Mouse (Mus musculus): ENCODE results near the gene BC049352. TPM values are rescaled to one million over a fixed set of nuclear protein-coding genes. Genes with fewer than 3 reads are reported as not detected.

BC049352 gene
- polyA plus RNA-seq, 1 experiment = 8.6 TPM

DNA sequence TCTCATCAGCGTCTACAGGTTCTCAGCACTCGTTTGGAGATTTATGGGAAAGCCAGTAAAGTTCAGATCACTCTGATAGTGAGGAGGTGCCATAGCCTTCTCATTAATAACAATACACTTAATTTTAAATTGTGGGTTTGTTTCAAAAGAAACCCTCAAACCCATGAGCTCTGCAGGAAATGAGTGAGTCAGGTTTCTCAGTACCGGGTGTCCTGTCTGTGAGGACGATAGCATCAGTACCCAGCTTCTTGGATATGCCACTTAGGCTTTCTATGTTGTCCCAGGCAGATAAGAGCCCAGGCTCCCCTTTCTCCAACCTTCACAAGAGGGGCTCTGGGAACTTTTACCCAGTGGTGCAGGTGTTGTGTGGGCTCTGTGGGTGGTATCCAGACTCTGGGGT, 70.2 kb downstream of the BC049352 start:
- H3K4me1 ChIP-seq (ENCODE audit: control insufficient read depth, insufficient read depth, insufficient read length, low read length) = peaks cover 3% of the 10 kb centered on the region; the same call in 1 of the 2 replicates
- peak overlapping the region; percentile 50 for H3K27ac ChIP-seq (replicated peaks; ENCODE audit: low read depth, low read length)
- H3K4me3 ChIP-seq (ENCODE audit: insufficient read depth, low read depth, low read length) = no peak overlapping the region

- peak overlapping the region; percentile 55 for H3K27ac ChIP-seq (replicated peaks; ENCODE audit: low read depth, low read length)
- H3K4me1 ChIP-seq (ENCODE audit: control insufficient read depth, insufficient read depth, insufficient read length, low read length) = peaks cover 3% of the 10 kb centered on the region; the same call in 1 of the 2 replicates
- H3K4me3 ChIP-seq (ENCODE audit: insufficient read depth, low read depth, low read length) = no peak overlapping the region
These were observed 70.6 kb downstream of the BC049352 start for GRCm38 (mm10) chr9:45252395-45252794.

- no peaks in the 10 kb centered on the region for H3K4me1 ChIP-seq (ENCODE audit: control insufficient read depth, insufficient read depth, insufficient read length, low read length)
- no peak overlapping the region for H3K4me3 ChIP-seq (ENCODE audit: insufficient read depth, low read depth, low read length)
- no peak overlapping the region for H3K27ac ChIP-seq (replicated peaks; ENCODE audit: low read depth, low read length)
These were observed 72.2 kb downstream of the BC049352 start for GRCm38 (mm10) chr9:45254021-45254420.

- no peaks in the 10 kb centered on the region for H3K4me1 ChIP-seq (ENCODE audit: control insufficient read depth, insufficient read depth, insufficient read length, low read length)
- no peak overlapping the region for H3K27ac ChIP-seq (replicated peaks; ENCODE audit: low read depth, low read length)
- no peak overlapping the region for H3K4me3 ChIP-seq (ENCODE audit: insufficient read depth, low read depth, low read length)
These were observed 72.8 kb downstream of the BC049352 start for GRCm38 (mm10) chr9:45254605-45255004.

- no peak overlapping the region for H3K27ac ChIP-seq (replicated peaks; ENCODE audit: low read depth, low read length)
- no peak overlapping the region for H3K4me3 ChIP-seq (ENCODE audit: insufficient read depth, low read depth, low read length)
- H3K4me1 ChIP-seq (ENCODE audit: control insufficient read depth, insufficient read depth, insufficient read length, low read length) = no peaks in the 10 kb centered on the region
These were observed 73.6 kb downstream of the BC049352 start for GRCm38 (mm10) chr9:45255431-45255830.

DNA sequence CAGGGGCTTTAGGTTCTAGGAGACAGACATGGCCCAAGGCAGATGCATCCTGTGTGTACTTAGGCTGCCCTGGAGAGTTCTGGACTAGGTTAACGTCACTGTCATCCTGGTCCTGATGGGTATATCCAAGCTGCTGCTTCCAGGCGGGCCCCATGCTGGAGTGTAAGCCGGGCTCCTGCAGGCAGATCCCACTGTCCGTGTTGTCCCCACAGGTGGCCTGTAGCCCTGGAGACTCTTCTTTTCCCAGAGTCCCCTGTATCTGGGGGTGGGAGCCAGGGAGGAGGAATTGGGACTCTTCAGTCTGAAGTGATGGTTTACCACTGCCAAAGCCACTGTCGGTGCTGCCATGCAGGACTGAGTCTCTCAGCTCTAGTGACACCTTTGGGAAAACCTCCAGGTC, 74.2 kb downstream of the BC049352 start:
- H3K4me1 ChIP-seq (ENCODE audit: control insufficient read depth, insufficient read depth, insufficient read length, low read length) = no peaks in the 10 kb centered on the region
- H3K27ac ChIP-seq (replicated peaks; ENCODE audit: low read depth, low read length) = no peak overlapping the region
- H3K4me3 ChIP-seq (ENCODE audit: insufficient read depth, low read depth, low read length) = no peak overlapping the region

GRCm38 (mm10) chr9:45259065-45259464, 77.3 kb downstream of the BC049352 start:
- Histone ChIP-seq H3K27ac (replicated peaks; ENCODE audit: low read depth, low read length) (no peak overlapping the region), H3K4me1 (ENCODE audit: control insufficient read depth, insufficient read depth, insufficient read length, low read length) (no peaks in the 10 kb centered on the region), H3K4me3 (ENCODE audit: insufficient read depth, low read depth, low read length) (no peak overlapping the region)

DNA sequence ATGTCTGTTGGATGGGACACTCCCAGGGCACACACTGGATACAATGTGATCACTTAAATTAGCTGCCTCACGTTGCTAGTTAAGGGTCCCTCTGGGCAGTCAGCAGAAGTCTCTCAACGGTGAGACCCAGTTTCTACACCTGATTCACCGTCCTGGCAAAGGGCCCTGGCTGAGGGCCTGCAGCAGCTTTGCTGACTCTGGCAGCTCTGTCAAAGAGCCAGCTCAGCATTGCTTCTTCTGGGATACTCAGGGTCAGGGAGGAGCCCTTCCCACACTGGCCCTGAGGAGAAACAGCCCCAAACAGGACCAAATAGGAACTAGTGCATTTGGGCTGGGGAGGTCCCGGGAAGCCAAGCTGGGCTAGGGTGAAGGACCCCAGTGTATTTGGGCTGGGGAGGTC, 79.7 kb downstream of the BC049352 start:
- Histone ChIP-seq H3K4me1 (ENCODE audit: control insufficient read depth, insufficient read depth, insufficient read length, low read length) (no peaks in the 10 kb centered on the region), H3K4me3 (ENCODE audit: insufficient read depth, low read depth, low read length) (no peak overlapping the region), H3K27ac (replicated peaks; ENCODE audit: low read depth, low read length) (no peak overlapping the region)

- Histone ChIP-seq H3K27ac (replicated peaks; ENCODE audit: low read depth, low read length) (no peak overlapping the region), H3K4me1 (ENCODE audit: control insufficient read depth, insufficient read depth, insufficient read length, low read length) (no peaks in the 10 kb centered on the region), H3K4me3 (ENCODE audit: insufficient read depth, low read depth, low read length) (no peak overlapping the region)
These were observed 80.1 kb downstream of the BC049352 start for GRCm38 (mm10) chr9:45261872-45262271.

DNA sequence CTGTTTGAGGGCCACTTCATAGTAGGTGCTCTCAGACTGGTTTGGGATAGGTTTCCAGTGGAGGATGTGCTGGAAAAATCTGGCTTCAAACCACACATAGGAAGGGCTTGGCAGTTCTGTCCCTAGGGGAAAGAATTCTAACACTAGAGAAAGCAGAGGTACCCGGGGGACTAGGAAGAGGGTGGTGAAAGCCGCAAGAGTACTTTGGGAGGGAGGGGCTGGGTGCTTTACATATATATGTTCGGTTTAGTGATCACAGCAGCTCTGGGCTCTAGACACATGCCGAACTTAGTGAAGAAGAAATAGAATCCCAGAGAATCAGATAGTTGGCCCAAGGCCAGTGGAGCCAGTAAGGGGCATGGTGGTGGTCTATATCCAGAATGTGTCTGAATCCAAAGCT, 85.3 kb downstream of the BC049352 start:
- Histone ChIP-seq H3K4me3 (ENCODE audit: insufficient read depth, low read depth, low read length) (peak overlapping the region; percentile 64), H3K27ac (replicated peaks; ENCODE audit: low read depth, low read length) (peak overlapping the region; percentile 84), H3K4me1 (ENCODE audit: control insufficient read depth, insufficient read depth, insufficient read length, low read length) (no peaks in the 10 kb centered on the region)

DNA sequence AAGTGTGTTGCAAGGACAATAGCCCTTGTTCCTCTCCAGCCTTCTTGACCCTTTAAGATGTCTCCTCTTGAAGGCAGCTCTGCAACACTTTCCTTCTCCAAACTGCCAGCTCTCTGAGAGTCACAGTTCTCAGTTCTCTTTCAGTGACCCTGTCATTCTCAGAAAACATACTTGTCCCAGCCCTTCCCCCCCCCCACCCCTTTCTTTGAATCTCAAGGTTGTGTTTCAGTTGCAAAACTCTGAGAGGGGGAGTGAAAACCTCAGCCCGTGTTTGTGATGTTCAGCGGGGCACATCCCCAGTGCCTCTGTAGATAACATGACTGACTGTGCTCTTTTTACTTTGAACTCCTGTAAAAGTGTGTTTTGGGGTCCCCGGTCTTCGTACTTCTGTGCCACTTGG, 86.3 kb downstream of the BC049352 start:
- H3K4me1 ChIP-seq (ENCODE audit: control insufficient read depth, insufficient read depth, insufficient read length, low read length) = no peaks in the 10 kb centered on the region
- H3K4me3 ChIP-seq (ENCODE audit: insufficient read depth, low read depth, low read length) = peak overlapping the region; percentile 64
- H3K27ac ChIP-seq (replicated peaks; ENCODE audit: low read depth, low read length) = peak overlapping the region; percentile 84

DNA sequence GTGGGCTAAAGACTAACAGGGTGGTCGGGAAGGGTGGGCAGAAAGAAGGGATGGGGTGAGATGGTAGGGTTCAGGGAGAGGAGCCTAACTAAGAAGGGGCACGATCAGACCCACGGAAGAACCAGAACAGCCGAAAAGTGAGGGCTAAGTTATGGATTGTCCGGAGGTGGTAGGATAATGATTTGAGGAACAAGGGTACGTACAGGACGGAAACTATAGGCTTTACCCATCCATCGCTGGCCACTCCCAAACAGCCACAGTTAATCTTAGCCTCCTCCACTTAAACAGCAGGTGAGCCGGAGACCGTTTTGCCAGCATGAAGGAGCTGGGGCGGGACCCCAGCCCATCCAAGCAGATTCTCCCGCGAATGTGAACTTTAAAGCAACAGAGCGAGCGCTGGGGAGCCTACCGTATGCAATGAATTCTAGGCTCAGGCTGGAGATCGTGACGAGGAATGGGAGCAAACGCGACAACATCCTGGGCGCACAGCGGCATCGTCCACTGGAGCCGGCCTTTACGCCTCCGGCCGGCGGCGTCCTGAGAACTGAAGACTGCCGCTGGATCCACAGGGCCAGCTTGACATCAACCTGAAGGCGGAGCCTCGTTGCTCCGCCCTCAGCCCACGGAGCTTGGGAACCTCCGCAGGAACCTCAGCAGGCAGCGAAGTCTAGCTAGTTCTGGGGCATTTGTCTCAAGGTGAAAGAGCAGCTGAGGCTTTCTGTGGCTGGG, 87.0 kb downstream of the BC049352 start, which contains the start of gene Il10ra:
Gene Il10ra, minus strand, starts transcription at position 553 of the 729 bp plus-strand sequence.
- Histone ChIP-seq H3K4me3 (ENCODE audit: insufficient read depth, low read depth, low read length) (peak within 1 kb of the TSS; percentile 64), H3K27ac (replicated peaks; ENCODE audit: low read depth, low read length) (peak within 1 kb of the TSS; percentile 84), H3K4me1 (ENCODE audit: control insufficient read depth, insufficient read depth, insufficient read length, low read length) (no peaks in the 10 kb centered on the region)

DNA sequence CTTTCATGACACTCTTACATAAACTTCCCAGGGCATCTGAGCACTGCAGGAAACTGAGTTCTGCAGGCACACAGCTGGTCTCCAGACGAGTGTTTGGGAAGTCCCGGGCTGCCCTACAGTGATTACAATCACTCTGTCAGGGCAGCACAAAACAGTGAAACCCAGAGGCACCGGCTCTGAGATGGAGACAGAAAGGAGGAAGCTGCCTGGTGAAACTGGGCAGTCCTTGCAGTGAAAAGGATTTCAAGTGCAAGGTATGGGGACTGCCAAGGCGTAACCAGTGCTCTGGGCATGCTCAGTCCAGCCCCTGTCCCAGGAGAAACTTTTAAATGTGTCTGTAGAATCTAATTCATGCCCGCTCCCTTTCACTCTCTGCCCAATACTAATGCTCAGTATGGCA, 90.4 kb downstream of the BC049352 start:
- H3K27ac ChIP-seq (replicated peaks; ENCODE audit: low read depth, low read length) = peak overlapping the region; percentile 44; the same call in 1 of the 2 replicates
- no peaks in the 10 kb centered on the region for H3K4me1 ChIP-seq (ENCODE audit: control insufficient read depth, insufficient read depth, insufficient read length, low read length)
- no peak overlapping the region for H3K4me3 ChIP-seq (ENCODE audit: insufficient read depth, low read depth, low read length)

GRCm38 (mm10) chr9:45274218-45274617, 92.4 kb downstream of the BC049352 start:
- Histone ChIP-seq H3K4me1 (ENCODE audit: control insufficient read depth, insufficient read depth, insufficient read length, low read length) (no peaks in the 10 kb centered on the region), H3K4me3 (ENCODE audit: insufficient read depth, low read depth, low read length) (no peak overlapping the region)

DNA sequence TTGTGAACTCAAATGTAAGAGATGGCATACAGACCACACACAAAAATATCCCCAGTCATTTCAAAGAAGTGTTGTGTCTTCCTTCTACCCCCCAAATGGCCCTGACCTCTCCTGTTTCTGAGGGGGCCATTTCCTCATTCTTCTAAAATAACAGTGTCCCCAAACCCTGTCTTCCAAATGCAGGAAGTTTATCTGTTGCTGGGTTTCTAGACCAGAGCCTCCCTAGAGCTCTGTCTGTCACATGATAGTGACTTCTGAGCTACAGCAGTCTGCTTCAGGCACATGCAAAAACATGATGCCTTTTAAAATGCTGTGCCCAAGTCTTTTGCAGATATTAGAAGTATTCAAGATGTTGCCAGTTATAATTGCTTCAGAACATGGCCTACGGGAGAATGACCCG, 92.8 kb downstream of the BC049352 start:
- H3K4me3 ChIP-seq (ENCODE audit: insufficient read depth, low read depth, low read length) = no peak overlapping the region
- H3K27ac ChIP-seq (replicated peaks; ENCODE audit: low read depth, low read length) = peak overlapping the region; percentile 61
- H3K4me1 ChIP-seq (ENCODE audit: control insufficient read depth, insufficient read depth, insufficient read length, low read length) = no peaks in the 10 kb centered on the region

More at GRCm38 (mm10) chr9:45274218-45274617, 92.4 kb downstream of the BC049352 start:
- peak overlapping the region; percentile 38; the same call in 1 of the 2 replicates for H3K27ac ChIP-seq (replicated peaks; ENCODE audit: low read depth, low read length)

- H3K27ac ChIP-seq (replicated peaks; ENCODE audit: low read depth, low read length) = no peak overlapping the region
- H3K4me1 ChIP-seq (ENCODE audit: control insufficient read depth, insufficient read depth, insufficient read length, low read length) = peaks cover 4% of the 10 kb centered on the region
- no peak overlapping the region for H3K4me3 ChIP-seq (ENCODE audit: insufficient read depth, low read depth, low read length)
These were observed 98.3 kb downstream of the BC049352 start for GRCm38 (mm10) chr9:45280059-45280458.
